Mouse (Mus musculus) layer of hippocampus, postnatal 14 days (tissue): ENCODE measurements at regions not wholly inside any gene's neighbourhood (a gene's known extent, or its start where the extent isn't known, plus 50 kb on each side); places are given as distances from the start of the nearest gene placed in this dataset.
"Not testable (repeated sequence)": the region's sequence is repeated elsewhere in the genome, so short reads cannot be mapped to it uniquely, and the experiment has no call there.

Experiments
- DNase-seq, 2 experiments: peaks; one replicate each; pipeline ENCODE4 v3.0.0; 2021 to 2022; ENCODE audit warnings: low spot score in 2 of 2, mixed read lengths in 1 of 2

DNA sequence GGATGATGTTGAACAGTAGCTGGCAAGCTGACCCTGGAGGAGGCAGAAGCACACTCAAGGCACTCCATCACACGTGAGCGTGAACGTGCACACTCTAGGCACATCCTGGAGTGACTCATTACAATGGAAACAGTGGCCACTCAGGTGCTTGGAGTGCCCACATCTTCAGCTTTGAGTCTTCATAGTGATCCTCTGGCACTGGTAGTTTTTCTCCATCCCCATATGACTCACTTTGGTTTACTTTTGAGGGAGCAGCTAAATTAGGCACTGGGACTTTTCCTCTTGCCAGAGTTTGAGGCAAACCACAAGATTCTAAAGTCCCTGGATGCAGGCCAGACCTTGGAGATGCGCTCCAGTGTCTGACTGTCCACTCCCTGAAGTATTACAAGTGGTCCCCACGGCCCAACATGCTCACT, 52.5 kb upstream of the Slc44a3 start:
- no peak for DNase-seq

DNA sequence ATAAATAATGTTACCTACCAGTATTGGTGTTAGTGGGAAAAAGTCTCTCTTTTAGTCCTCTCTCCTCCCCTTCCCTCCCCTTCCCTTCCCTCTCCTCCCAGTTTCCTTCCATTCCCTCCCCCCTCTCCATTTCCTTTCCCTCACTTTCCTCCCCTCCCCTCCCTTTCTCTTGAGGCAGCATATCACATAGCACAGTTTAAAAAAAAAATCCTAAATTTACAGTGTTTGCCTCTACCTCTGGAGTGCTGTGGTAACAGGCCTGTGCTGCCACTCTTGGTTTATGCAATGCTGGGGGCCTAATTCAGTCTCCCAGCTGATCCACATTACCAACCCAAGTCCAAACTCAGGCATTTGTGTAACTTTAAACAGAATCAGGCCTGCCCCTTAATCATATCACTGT, 52.1 kb upstream of the Slc44a3 start:
- DNase-seq, result no peak

DNA sequence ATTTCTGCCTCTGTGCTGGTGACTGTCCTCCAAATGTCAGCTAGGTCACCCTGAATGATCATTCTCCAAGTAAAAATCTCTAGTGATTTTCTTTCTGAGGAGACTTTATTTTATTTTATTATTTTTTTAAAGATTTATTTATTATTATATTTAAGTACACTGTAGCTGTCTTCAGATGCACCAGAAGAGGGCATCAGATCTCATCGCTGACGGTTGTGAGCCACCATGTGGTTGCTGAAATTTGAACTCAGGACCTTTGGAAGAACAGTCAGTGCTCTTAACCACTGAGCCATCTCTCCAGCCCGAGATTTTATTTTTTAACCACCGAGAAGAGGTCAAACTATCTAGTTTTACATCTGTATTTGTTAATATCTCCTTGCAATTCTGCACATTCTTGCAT, 50.5 kb upstream of the Slc44a3 start:
- DNase-seq, result not testable (repeated sequence)
